Mouse (Mus musculus) MEL (cell line): ENCODE data around the gene Trmt6. TPM values are rescaled to one million over a fixed set of nuclear protein-coding genes. Genes with fewer than 3 reads are reported as not detected.

Source experiments
- DNase-seq: peaks from one replicate; pipeline ENCODE4 v3.0.0; 2011; ENCODE audit warnings: low read depth, low spot score
- H3K27ac ChIP-seq: 2 replicates; pipeline ENCODE4 v1.5.1; 2012; ENCODE audit warnings: low read depth, mild to moderate bottlenecking, control low read depth, low read length, moderate library complexity; ENCODE audit not compliant: control insufficient read depth
- H3K27me3 ChIP-seq, 2 experiments: fragments of 150-350 bp in 1 of 2; sonication (generic) in 1 of 2; 2 replicates each; pipeline ENCODE4 v1.6.1; 2012; ENCODE audit warnings: low read length in 2 of 2, mild to moderate bottlenecking in 2 of 2, improper control_type of control experiment in 1 of 2, moderate library complexity in 1 of 2; ENCODE audit not compliant: insufficient read depth in 2 of 2, control insufficient read depth in 1 of 2
- H3K36me3 ChIP-seq, 2 experiments: 2 replicates each; pipeline ENCODE4 v1.6.1; 2012 to 2014; ENCODE audit warnings: low read length in 2 of 2, improper control_type of control experiment in 1 of 2, inconsistent platforms in 1 of 2, mild to moderate bottlenecking in 1 of 2; ENCODE audit not compliant: insufficient read depth in 2 of 2, control insufficient read depth in 1 of 2
- H3K4me1 ChIP-seq, 2 experiments: fragments of 150-350 bp in 1 of 2; sonication (generic) in 1 of 2; 2 replicates each; pipeline ENCODE4 v1.6.1; 2012; ENCODE audit warnings: low read length in 2 of 2, improper control_type of control experiment in 1 of 2, mild to moderate bottlenecking in 1 of 2; ENCODE audit not compliant: insufficient read depth in 2 of 2, control insufficient read depth in 1 of 2
- H3K4me3 ChIP-seq, 2 experiments: fragments of 150-350 bp in 1 of 2; sonication (generic) in 1 of 2; 2 replicates each; pipeline ENCODE4 v1.5.1; 2012; ENCODE audit warnings: low read depth in 2 of 2, low read length in 2 of 2, mild to moderate bottlenecking in 2 of 2, moderate library complexity in 2 of 2, control low read depth in 1 of 2, improper control_type of control experiment in 1 of 2; ENCODE audit not compliant: control insufficient read depth in 1 of 2, insufficient read depth in 1 of 2
- H3K79me2 ChIP-seq: 2 replicates; pipeline ENCODE4 v1.6.1; 2012; ENCODE audit warnings: mild to moderate bottlenecking, low read length, moderate library complexity; ENCODE audit not compliant: control insufficient read depth, poor library complexity, insufficient read depth
- H3K9ac ChIP-seq: 2 replicates; pipeline ENCODE4 v1.6.1; 2012; ENCODE audit warnings: low read depth, mild to moderate bottlenecking, control low read depth, low read length, moderate library complexity; ENCODE audit not compliant: control insufficient read depth, poor library complexity, severe bottlenecking
- H3K9me3 ChIP-seq: fragments of 150-350 bp; sonication (generic); replicated peaks from 2 replicates; pipeline ENCODE4 v1.6.1; 2012; ENCODE audit warnings: mild to moderate bottlenecking, low read length, improper control_type of control experiment, moderate library complexity; ENCODE audit not compliant: insufficient read depth
- CHD2 ChIP-seq: IDR thresholded peaks from 2 replicates; pipeline ENCODE4 v1.6.1; 2011; ENCODE audit warnings: low read length, improper control_type of control experiment
- E2F4 ChIP-seq: IDR thresholded peaks from 2 replicates; pipeline ENCODE4 v1.6.1; 2011; ENCODE audit warnings: low read depth, low read length, improper control_type of control experiment, borderline replicate concordance
- EP300 ChIP-seq, 2 experiments: IDR thresholded peaks; 2 replicates each; pipeline ENCODE4 v1.6.1; 2011; ENCODE audit warnings: improper control_type of control experiment in 2 of 2, low read length in 2 of 2, low read depth in 1 of 2, mild to moderate bottlenecking in 1 of 2
- GATA1 ChIP-seq: IDR thresholded peaks from 2 replicates; pipeline ENCODE4 v1.6.1; 2011; ENCODE audit warnings: low read depth, low read length, improper control_type of control experiment
- MAFK ChIP-seq: IDR thresholded peaks from 2 replicates; pipeline ENCODE4 v1.6.1; 2011; ENCODE audit warnings: low read depth, mild to moderate bottlenecking, low read length, improper control_type of control experiment, borderline replicate concordance
- POLR2AphosphoS2 ChIP-seq: IDR thresholded peaks from 2 replicates; pipeline ENCODE4 v1.6.1; 2011; ENCODE audit warnings: low read length, improper control_type of control experiment
- SIN3A ChIP-seq: IDR thresholded peaks from 2 replicates; pipeline ENCODE4 v1.6.1; 2012; ENCODE audit warnings: low read length, improper control_type of control experiment, inconsistent platforms
- SMC3 ChIP-seq: IDR thresholded peaks from 2 replicates; pipeline ENCODE4 v1.6.1; 2011; ENCODE audit warnings: low read depth, low read length, improper control_type of control experiment
- TAL1 ChIP-seq: IDR thresholded peaks from 2 replicates; pipeline ENCODE4 v1.6.1; 2012; ENCODE audit warnings: mild to moderate bottlenecking, inconsistent platforms, low read length, moderate library complexity, mixed read lengths
- TBP ChIP-seq: IDR thresholded peaks from 2 replicates; pipeline ENCODE4 v1.8.0; 2011; ENCODE audit warnings: low read depth, low read length, improper control_type of control experiment
- ZNF384 ChIP-seq: IDR thresholded peaks from 2 replicates; pipeline ENCODE4 v1.6.1; 2012; ENCODE audit warnings: low read depth, mild to moderate bottlenecking, inconsistent platforms, low read length, improper control_type of control experiment
- polyA plus RNA-seq, 2 experiments: library from polyadenylated mRNA; stranded (reverse) in 1 of 2; unstranded in 1 of 2; fragments of >175 nt in 1 of 2; fragments of >200 nt in 1 of 2; gene quantifications; 2 replicates each; pipeline versions ENCODE4 v1.2.1 to v1.2.4; 2012; ENCODE audit warnings: low replicate concordance in 2 of 2, low read depth in 1 of 2; ENCODE audit not compliant: insufficient read length in 2 of 2, insufficient read depth in 1 of 2, missing spikeins in 1 of 2
- total RNA-seq: library from RNA; depleted of rRNA; stranded (reverse); fragments of 300-350 nt; gene quantifications from 2 replicates; pipeline ENCODE4 v1.2.3, GENCODE M21; 2012

The Trmt6 gene
- total and polyA plus RNA-seq, 3 experiments = 53.6 to 64.1 TPM; not detected in 1

DNA sequence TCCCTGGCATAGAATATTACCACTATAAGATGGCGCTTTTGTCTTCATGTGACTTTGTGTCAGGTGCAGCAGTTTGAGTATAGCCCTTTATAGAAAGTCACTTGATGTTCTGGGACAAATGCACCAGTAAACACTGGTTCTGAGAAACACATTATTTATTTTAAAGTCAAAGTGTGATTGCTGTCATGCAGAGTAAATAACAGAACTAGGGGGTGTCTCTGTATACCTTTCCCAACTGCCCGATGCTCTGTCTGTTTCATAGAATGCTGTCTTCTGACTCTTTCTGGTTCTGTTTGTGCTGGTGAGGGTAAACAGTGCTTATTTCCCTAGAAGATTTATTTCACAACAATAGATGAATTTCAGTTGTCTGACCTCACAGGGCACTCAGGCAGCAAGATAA is 47.5 kb upstream of the Trmt6 start:
- H3K4me1 ChIP-seq = no peaks in the 10 kb centered on the region
- H3K36me3 ChIP-seq = peaks cover 0 to 19% of the 10 kb centered on the region in 2 experiments; a peak in 2 of 4 replicates
- TF ChIP-seq POLR2AphosphoS2 (no peak), TAL1 (no peak)

DNA sequence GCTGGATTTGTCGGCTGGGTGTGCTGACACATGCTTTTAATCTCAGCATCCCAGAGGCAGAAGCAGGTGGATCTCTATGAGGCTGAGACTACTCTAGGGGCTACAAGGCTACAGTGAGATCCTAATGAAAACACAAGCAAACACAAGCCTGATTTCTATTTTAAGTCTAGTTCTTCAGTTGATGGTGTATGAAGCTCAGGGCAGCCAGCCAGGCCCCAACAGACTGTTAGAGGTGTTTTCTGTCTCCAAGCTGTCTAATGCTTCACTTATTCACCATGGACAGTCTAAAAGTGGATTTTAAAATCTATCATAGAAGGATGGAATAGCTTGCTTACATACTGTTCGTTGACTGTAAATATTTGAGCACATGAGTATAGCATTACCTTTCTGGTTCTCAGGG is 45.6 kb upstream of the Trmt6 start:
- no peak overlapping the region for H3K27ac ChIP-seq
- TF ChIP-seq E2F4 (no peak), SIN3A (no peak), ZNF384 (no peak), SMC3 (no peak), MAFK (no peak), GATA1 (no peak), CHD2 (no peak)
- no peaks in the 10 kb centered on the region for H3K9me3 ChIP-seq
- H3K79me2 ChIP-seq = peaks cover 6% of the 10 kb centered on the region
- H3K4me3 ChIP-seq = no peak overlapping the region
- DNase-seq = no peak
- no peaks in the 10 kb centered on the region for H3K4me1 ChIP-seq
- H3K27me3 ChIP-seq = no peaks in the 10 kb centered on the region
- H3K9ac ChIP-seq = no peak overlapping the region
- peaks cover 2 to 22% of the 10 kb centered on the region in 2 experiments; a peak in 3 of 4 replicates for H3K36me3 ChIP-seq

More for the DNA sequence above, 47.5 kb upstream of the Trmt6 start:
- Histone ChIP-seq H3K4me3 (no peak overlapping the region), H3K27ac (no peak overlapping the region), H3K9ac (no peak overlapping the region), H3K27me3 (no peaks in the 10 kb centered on the region), H3K79me2 (peaks cover 2% of the 10 kb centered on the region; the same call in 1 of the 2 replicates), H3K9me3 (no peaks in the 10 kb centered on the region)
- no peak for DNase-seq

DNA sequence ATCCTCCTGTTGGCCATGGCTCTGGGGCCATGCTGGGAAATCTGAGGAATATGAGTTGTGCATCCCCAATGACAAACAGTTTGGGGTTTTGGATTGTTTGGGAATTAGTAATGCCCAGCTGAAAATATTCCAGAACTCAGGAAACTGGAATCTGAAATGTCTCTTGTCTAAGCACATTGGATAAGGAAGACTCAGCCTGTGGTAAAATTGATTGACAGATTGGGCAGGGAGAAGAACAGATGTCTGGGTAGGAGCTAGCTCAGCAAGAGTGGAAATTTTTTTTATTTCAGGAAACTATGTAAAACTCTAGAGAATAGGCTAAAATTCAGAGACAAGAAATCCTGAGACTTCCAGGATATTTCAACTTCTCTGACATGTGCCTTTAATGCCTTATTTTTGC is 44.6 kb upstream of the Trmt6 start:
- H3K79me2 ChIP-seq = peaks cover 6% of the 10 kb centered on the region
- no peak for DNase-seq
- H3K27me3 ChIP-seq = no peaks in the 10 kb centered on the region
- no peak overlapping the region for H3K27ac ChIP-seq
- no peaks in the 10 kb centered on the region; a peak in 2 of 4 replicates for H3K4me1 ChIP-seq
- H3K9me3 ChIP-seq = no peaks in the 10 kb centered on the region
- H3K4me3 ChIP-seq = no peak overlapping the region
- TF ChIP-seq TBP = no peak
- H3K36me3 ChIP-seq = peaks cover 2 to 18% of the 10 kb centered on the region in 2 experiments
- H3K9ac ChIP-seq = no peak overlapping the region

DNA sequence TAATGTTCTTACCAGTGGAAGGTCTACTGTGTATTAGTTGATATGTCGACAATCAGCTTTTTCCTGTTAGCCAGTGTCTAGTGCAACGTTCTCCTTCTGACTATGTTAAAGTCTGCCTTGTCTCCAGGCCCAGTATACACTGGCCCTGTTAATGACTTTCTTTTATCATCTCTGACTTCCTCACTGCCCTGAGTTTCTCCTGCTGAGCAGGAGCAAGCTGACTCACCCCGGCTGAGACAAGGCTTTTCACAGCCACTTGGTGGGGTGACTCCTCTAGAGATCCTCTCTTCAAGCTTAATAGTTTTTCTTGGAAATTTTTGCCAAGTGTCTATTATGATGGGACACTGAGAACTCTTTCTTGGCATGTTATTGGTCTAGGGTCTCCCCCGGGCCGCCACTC is 40.5 kb upstream of the Trmt6 start:
- Histone ChIP-seq H3K4me1 (peaks cover 0 to 8% of the 10 kb centered on the region in 2 experiments; a peak in 3 of 4 replicates), H3K9ac (no peak overlapping the region), H3K36me3 (peaks cover 2 to 18% of the 10 kb centered on the region in 2 experiments), H3K27me3 (no peaks in the 10 kb centered on the region), H3K4me3 (no peak overlapping the region), H3K79me2 (peaks cover 14% of the 10 kb centered on the region), H3K9me3 (no peaks in the 10 kb centered on the region), H3K27ac (no peak overlapping the region)
- peak; percentile 69 for DNase-seq
- TF ChIP-seq TAL1 = no peak
- peak in 1 of 2 experiments; percentile 14; a peak in 1 of 4 replicates for TF ChIP-seq EP300 (IDR thresholded peaks at IDR 0.05; ENCODE audit: low read depth in 1 of 2, low read length in 2 of 2)
